Mouse (Mus musculus) heart, postnatal 0 days (tissue): ENCODE measurements at regions not wholly inside any gene's neighbourhood (a gene's known extent, or its start where the extent isn't known, plus 50 kb on each side); places are given as distances from the start of the nearest gene placed in this dataset.

Experiments
- CTCF ChIP-seq: IDR thresholded peaks from 2 replicates; pipeline ENCODE4 v1.5.1; 2016; ENCODE audit warnings: antibody characterized with exemption, control low read depth, low read depth
- EP300 ChIP-seq: IDR thresholded peaks from 2 replicates; pipeline ENCODE4 v1.6.1; 2016; ENCODE audit warnings: antibody characterized with exemption, low read depth

- TF ChIP-seq CTCF (no peak), EP300 (no peak)
These were observed 684.4 kb upstream of the 2610301B20Rik start for GRCm38 (mm10) chr4:10189896-10190295.
